Mouse (Mus musculus) MEL (cell line): Measurements from ENCODE around the gene Dmpk.

Experiments
- BHLHE40 ChIP-seq: IDR thresholded peaks from 2 replicates; pipeline ENCODE4 v1.6.1; 2012; ENCODE audit warnings: low read depth, mild to moderate bottlenecking, inconsistent platforms, low read length, improper control_type of control experiment, borderline replicate concordance
- CHD2 ChIP-seq: IDR thresholded peaks from 2 replicates; pipeline ENCODE4 v1.6.1; 2011; ENCODE audit warnings: low read length, improper control_type of control experiment
- CTCF ChIP-seq, 3 experiments: IDR thresholded peaks in 2 of 3; conservative IDR thresholded peaks in 1 of 3; 2 replicates each; pipeline ENCODE4 v1.5.1; 2011 to 2012; ENCODE audit warnings: low read length in 3 of 3, low read depth in 2 of 3, mild to moderate bottlenecking in 2 of 3, improper control_type of control experiment in 1 of 3, inconsistent platforms in 1 of 3, mixed read lengths in 1 of 3, moderate library complexity in 1 of 3; ENCODE audit not compliant: control insufficient read depth in 1 of 3, insufficient read depth in 1 of 3, poor library complexity in 1 of 3, severe bottlenecking in 1 of 3
- E2F4 ChIP-seq: IDR thresholded peaks from 2 replicates; pipeline ENCODE4 v1.6.1; 2011; ENCODE audit warnings: low read depth, low read length, improper control_type of control experiment, borderline replicate concordance
- GABPA ChIP-seq: IDR thresholded peaks from 2 replicates; pipeline ENCODE4 v1.6.1; 2012; ENCODE audit warnings: low read depth, mild to moderate bottlenecking, inconsistent platforms, low read length, improper control_type of control experiment, moderate library complexity
- GATA1 ChIP-seq: IDR thresholded peaks from 2 replicates; pipeline ENCODE4 v1.6.1; 2011; ENCODE audit warnings: low read depth, low read length, improper control_type of control experiment
- JUND ChIP-seq: IDR thresholded peaks from 2 replicates; pipeline ENCODE4 v1.6.1; 2011; ENCODE audit warnings: low read depth, mild to moderate bottlenecking, improper control_type of control experiment, low read length
- POLR2A ChIP-seq, 2 experiments: IDR thresholded peaks; 2 replicates each; pipeline ENCODE4 v1.6.1; 2011 to 2012; ENCODE audit warnings: low read length in 2 of 2, mild to moderate bottlenecking in 2 of 2, control low read depth in 1 of 2, improper control_type of control experiment in 1 of 2, low read depth in 1 of 2, moderate library complexity in 1 of 2; ENCODE audit not compliant: control insufficient read depth in 1 of 2, insufficient read depth in 1 of 2, poor library complexity in 1 of 2
- POLR2AphosphoS2 ChIP-seq: IDR thresholded peaks from 2 replicates; pipeline ENCODE4 v1.6.1; 2011; ENCODE audit warnings: low read length, improper control_type of control experiment
- RCOR1 ChIP-seq: IDR thresholded peaks from 2 replicates; pipeline ENCODE4 v1.6.1; 2012; ENCODE audit warnings: low read depth, mild to moderate bottlenecking, inconsistent platforms, low read length, improper control_type of control experiment
- SIN3A ChIP-seq: IDR thresholded peaks from 2 replicates; pipeline ENCODE4 v1.6.1; 2012; ENCODE audit warnings: low read length, improper control_type of control experiment, inconsistent platforms
- SMC3 ChIP-seq: IDR thresholded peaks from 2 replicates; pipeline ENCODE4 v1.6.1; 2011; ENCODE audit warnings: low read depth, low read length, improper control_type of control experiment
- UBTF ChIP-seq: IDR thresholded peaks from 2 replicates; pipeline ENCODE4 v1.6.1; 2012; ENCODE audit warnings: low read depth, mild to moderate bottlenecking, inconsistent platforms, low read length, improper control_type of control experiment, moderate library complexity, borderline replicate concordance; ENCODE audit not compliant: insufficient read depth
- ZC3H11A ChIP-seq: IDR thresholded peaks from 2 replicates; pipeline ENCODE4 v1.6.1; 2012; ENCODE audit warnings: low read depth, mild to moderate bottlenecking, inconsistent platforms, low read length, improper control_type of control experiment

GRCm38 (mm10) chr7:19052345-19053135 is 31.1 kb upstream of the Dmpk start:
- TF ChIP-seq UBTF (no peak), POLR2A (IDR thresholded peaks at IDR 0.05; ENCODE audit: control insufficient read depth in 1 of 2, insufficient read depth in 1 of 2, low read depth in 1 of 2, low read length in 2 of 2, poor library complexity in 1 of 2) (no peak), GABPA (no peak), JUND (no peak), GATA1 (no peak), CTCF (IDR thresholded peaks at IDR 0.05 in 2 of 3, conservative IDR thresholded peaks at IDR 0.05 in 1 of 3; ENCODE audit: control insufficient read depth in 1 of 3, insufficient read depth in 1 of 3, low read depth in 2 of 3, low read length in 3 of 3, poor library complexity in 1 of 3, severe bottlenecking in 1 of 3) (no peak), E2F4 (no peak), ZC3H11A (no peak), SMC3 (no peak), BHLHE40 (no peak), POLR2AphosphoS2 (no peak), CHD2 (no peak), SIN3A (no peak), RCOR1 (no peak)
